Mouse (Mus musculus): ENCODE measurements around the gene Mcm3ap.

Gene Mcm3ap

GRCm38 (mm10) chr10:76495501-76495900 is 26.8 kb downstream of the Mcm3ap start:
- DNase-seq (ENCODE audit: low read depth, low spot score): no peak

- no peak for DNase-seq (ENCODE audit: low read depth, low spot score)
Observed at GRCm38 (mm10) chr10:76496366-76496765, 27.6 kb downstream of the Mcm3ap start.

- no peak for DNase-seq (ENCODE audit: low read depth, low spot score)
Observed at GRCm38 (mm10) chr10:76497522-76497921, 28.8 kb downstream of the Mcm3ap start.

GRCm38 (mm10) chr10:76504271-76504943 is 35.7 kb downstream of the Mcm3ap start:
- DNase-seq (ENCODE audit: low read depth, low spot score): no peak

GRCm38 (mm10) chr10:76505865-76506264 is 37.1 kb downstream of the Mcm3ap start:
- DNase-seq (ENCODE audit: low read depth, low spot score): no peak

- peak; percentile 37 for DNase-seq (ENCODE audit: low read depth, low spot score)
Observed at GRCm38 (mm10) chr10:76512965-76513583, 44.3 kb downstream of the Mcm3ap start.

- DNase-seq (ENCODE audit: low read depth, low spot score): no peak
Observed at GRCm38 (mm10) chr10:76530922-76531321, 62.2 kb downstream of the Mcm3ap start.

- DNase-seq (ENCODE audit: low read depth, low spot score): peak; percentile 95
Observed at GRCm38 (mm10) chr10:76531375-76531774, 62.6 kb downstream of the Mcm3ap start, which contains the start of gene Lss. TSS of gene Lss (plus strand) at chr10:76531588.

- DNase-seq (ENCODE audit: low read depth, low spot score): no peak
Observed at GRCm38 (mm10) chr10:76531828-76532227, 63.1 kb downstream of the Mcm3ap start.

GRCm38 (mm10) chr10:76535526-76535925 is 66.8 kb downstream of the Mcm3ap start:
- DNase-seq (ENCODE audit: low read depth, low spot score): no peak

GRCm38 (mm10) chr10:76537619-76538018 is 68.9 kb downstream of the Mcm3ap start:
- no peak for DNase-seq (ENCODE audit: low read depth, low spot score)

- no peak for DNase-seq (ENCODE audit: low read depth, low spot score)
Observed at GRCm38 (mm10) chr10:76541336-76542085, 72.8 kb downstream of the Mcm3ap start.

- DNase-seq (ENCODE audit: low read depth, low spot score): no peak
Observed at GRCm38 (mm10) chr10:76542636-76543375, 74.1 kb downstream of the Mcm3ap start.

GRCm38 (mm10) chr10:76546566-76546965 is 77.8 kb downstream of the Mcm3ap start:
- no peak for DNase-seq (ENCODE audit: low read depth, low spot score)

GRCm38 (mm10) chr10:76548218-76548617 is 79.5 kb downstream of the Mcm3ap start:
- no peak for DNase-seq (ENCODE audit: low read depth, low spot score)

- no peak for DNase-seq (ENCODE audit: low read depth, low spot score)
Observed at GRCm38 (mm10) chr10:76550458-76550857, 81.7 kb downstream of the Mcm3ap start.

GRCm38 (mm10) chr10:76551556-76551955 is 82.8 kb downstream of the Mcm3ap start:
- DNase-seq (ENCODE audit: low read depth, low spot score): no peak

- DNase-seq (ENCODE audit: low read depth, low spot score): no peak
Observed at GRCm38 (mm10) chr10:76554061-76554460, 85.3 kb downstream of the Mcm3ap start.

GRCm38 (mm10) chr10:76561972-76562371 is 93.2 kb downstream of the Mcm3ap start, which contains the start of gene Spatc1l:
TSS of gene Spatc1l (plus strand) at chr10:76562272.
- DNase-seq (ENCODE audit: low read depth, low spot score): no peak
